Mouse (Mus musculus): ENCODE measurements around the gene Pdx1.

Gene Pdx1

GRCm38 (mm10) chr5:147269926-147270672 lies at the start of gene Pdx1:
TSS of gene Pdx1 (plus strand) at chr5:147269959.
- DNase-seq (ENCODE audit: low spot score in 2 of 2): no peak

- peak; percentile 41 to 81 for DNase-seq (ENCODE audit: low spot score in 2 of 2)
Observed at GRCm38 (mm10) chr5:147227354-147228112, 42.2 kb upstream of the Pdx1 start.

GRCm38 (mm10) chr5:147235406-147236309 lies 34.1 kb upstream of the Pdx1 start:
- no peak for DNase-seq (ENCODE audit: low spot score in 2 of 2)

GRCm38 (mm10) chr5:147243908-147244307 lies 25.9 kb upstream of the Pdx1 start:
- DNase-seq (ENCODE audit: low spot score in 2 of 2): no peak

- no peak for DNase-seq (ENCODE audit: low spot score in 2 of 2)
Observed at GRCm38 (mm10) chr5:147260189-147260588, 9.6 kb upstream of the Pdx1 start.

- no peak for DNase-seq (ENCODE audit: low spot score in 2 of 2)
Observed at GRCm38 (mm10) chr5:147260778-147261177, 9.0 kb upstream of the Pdx1 start.

- no peak for DNase-seq (ENCODE audit: low spot score in 2 of 2)
Observed at GRCm38 (mm10) chr5:147261899-147262541, 7.7 kb upstream of the Pdx1 start.

GRCm38 (mm10) chr5:147263945-147264344 lies 5.8 kb upstream of the Pdx1 start:
- DNase-seq (ENCODE audit: low spot score in 2 of 2): no peak

GRCm38 (mm10) chr5:147267434-147267833 lies 2.3 kb upstream of the Pdx1 start:
- DNase-seq (ENCODE audit: low spot score in 2 of 2): no peak

GRCm38 (mm10) chr5:147268728-147269127 lies 1.0 kb upstream of the Pdx1 start:
- DNase-seq (ENCODE audit: low spot score in 2 of 2): no peak

- no peak for DNase-seq (ENCODE audit: low spot score in 2 of 2)
Observed at GRCm38 (mm10) chr5:147269371-147269770, 388 bp upstream of the Pdx1 start.

- DNase-seq (ENCODE audit: low spot score in 2 of 2): no peak
Observed at GRCm38 (mm10) chr5:147270673-147271655, 1.2 kb downstream of the Pdx1 start.

- no peak for DNase-seq (ENCODE audit: low spot score in 2 of 2)
Observed at GRCm38 (mm10) chr5:147272046-147272807, 2.5 kb downstream of the Pdx1 start.

GRCm38 (mm10) chr5:147272808-147273345 lies 3.1 kb downstream of the Pdx1 start:
- DNase-seq (ENCODE audit: low spot score in 2 of 2): no peak

- no peak for DNase-seq (ENCODE audit: low spot score in 2 of 2)
Observed at GRCm38 (mm10) chr5:147274174-147275141, 4.7 kb downstream of the Pdx1 start.

- DNase-seq (ENCODE audit: low spot score in 2 of 2): no peak
Observed at GRCm38 (mm10) chr5:147275761-147276160, 6.0 kb downstream of the Pdx1 start.

GRCm38 (mm10) chr5:147276701-147277546 lies 7.2 kb downstream of the Pdx1 start:
- no peak for DNase-seq (ENCODE audit: low spot score in 2 of 2)
